Mouse (Mus musculus) hindbrain, embryonic 11.5 days (tissue): ENCODE measurements around the gene Fabp3. TPM values are rescaled to one million over a fixed set of nuclear protein-coding genes. Genes with fewer than 3 reads are reported as not detected.

Experiments
- ATAC-seq: fragments of 200-750 bp; cut with Nextera tagmentation; 2 replicates; pipeline ENCODE4 v1.8.0; 2017; ENCODE audit warnings: mild to moderate bottlenecking, moderate TSS enrichment, moderate library complexity; ENCODE audit not compliant: low FRiP score
- DNase-seq: peaks from one replicate; pipeline ENCODE4 v3.0.0-alpha.2; 2015; ENCODE audit warnings: low spot score
- H3K27ac ChIP-seq: fragments of 300-500 bp; sonication (generic); 2 replicates; pipeline ENCODE4 v1.5.1; 2014; ENCODE audit warnings: mild to moderate bottlenecking, low read depth, low read length
- H3K27me3 ChIP-seq: fragments of 300-500 bp; sonication (generic); 2 replicates; pipeline ENCODE4 v1.6.1; 2014; ENCODE audit warnings: mild to moderate bottlenecking, low read length, moderate library complexity, mixed read lengths; ENCODE audit not compliant: control insufficient read depth, insufficient read depth
- H3K36me3 ChIP-seq: fragments of 300-500 bp; sonication (generic); 2 replicates; pipeline ENCODE4 v1.6.1; 2014; ENCODE audit warnings: mild to moderate bottlenecking, low read length, moderate library complexity, mixed read lengths; ENCODE audit not compliant: control insufficient read depth, insufficient read depth
- H3K4me1 ChIP-seq: fragments of 300-500 bp; sonication (generic); replicated peaks from 2 replicates; pipeline ENCODE4 v1.6.1; 2014; ENCODE audit warnings: low read length, mixed read lengths; ENCODE audit not compliant: control insufficient read depth, insufficient read depth
- H3K4me2 ChIP-seq: fragments of 300-500 bp; sonication (generic); replicated peaks from 2 replicates; pipeline ENCODE4 v1.6.1; 2014; ENCODE audit warnings: mild to moderate bottlenecking, low read depth, low read length
- H3K4me3 ChIP-seq: fragments of 300-500 bp; sonication (generic); 2 replicates; pipeline ENCODE4 v1.5.1; 2014; ENCODE audit warnings: low read depth, low read length
- H3K9ac ChIP-seq: fragments of 300-500 bp; sonication (generic); 2 replicates; pipeline ENCODE4 v1.6.1; 2014; ENCODE audit warnings: low read depth, low read length
- H3K9me3 ChIP-seq: fragments of 300-500 bp; sonication (generic); 2 replicates; pipeline ENCODE4 v1.6.1; 2016; ENCODE audit warnings: low read length; ENCODE audit not compliant: control insufficient read depth
- WGBS: fragments of 180-500 bp; shearing (Covaris S2); extraction: QIAGEN DNeasy Blood & Tissue Kit; methylation state at CpG from one replicate; pipeline ENCODE4 v1.1.7; 2014; 5-methylcytosine and 5-hydroxymethylcytosine counted together
- polyA plus RNA-seq: library from polyadenylated mRNA; unstranded; fragments of >200 nt; fragmentation: Nextera tagmentation; extraction: Ambion mirVana; gene quantifications from 2 replicates; pipeline ENCODE4 v1.2.1, GENCODE M21; 2014

The Fabp3 gene
- polyA plus RNA-seq, 1 experiment from 2014 or later: 27.7 TPM

DNA sequence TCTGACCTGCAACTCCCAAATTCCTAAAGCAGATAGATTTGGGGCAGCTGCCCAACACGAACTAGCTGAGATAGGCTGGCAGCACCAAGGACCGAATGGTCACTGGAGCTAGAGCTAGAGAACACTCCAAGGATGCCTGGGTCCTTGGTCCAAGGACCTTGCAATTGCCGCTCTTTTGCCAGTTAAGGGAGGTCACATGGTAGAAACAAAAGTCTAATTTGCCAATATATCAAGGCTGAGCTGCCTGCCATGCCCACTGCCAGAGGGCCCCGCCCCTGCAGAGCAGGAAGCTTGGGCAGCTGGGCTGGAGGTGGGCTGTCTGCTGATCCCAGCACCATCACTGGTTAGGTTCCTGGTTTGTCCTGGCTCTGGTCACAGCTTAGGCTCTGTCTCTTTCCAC, 5.2 kb downstream of the Fabp3 start:
- Histone ChIP-seq H3K4me1 (0 out of 2 replicates have a peak, but pooled peaks cover 2% of the 10 kb centered on the region), H3K4me2 (no peak overlapping the region), H3K9ac (no peak overlapping the region), H3K9me3 (no peaks in the 10 kb centered on the region), H3K36me3 (0 out of 2 replicates have a peak, but pooled peaks cover 3% of the 10 kb centered on the region), H3K4me3 (no peak overlapping the region), H3K27ac (no peak overlapping the region), H3K27me3 (peaks cover 19% of the 10 kb centered on the region)
- DNase-seq (no peak), ATAC-seq (no peak)
- WGBS: 90% methylated on average over 4 of the region's 4 CpGs

GRCm38 (mm10) chr4:130315771-130316527, 7.6 kb downstream of the Fabp3 start:
- Histone ChIP-seq H3K27ac (no peak overlapping the region), H3K4me1 (no peaks in the 10 kb centered on the region), H3K36me3 (0 out of 2 replicates have a peak, but pooled peaks cover 3% of the 10 kb centered on the region), H3K4me2 (no peak overlapping the region), H3K9ac (no peak overlapping the region), H3K9me3 (no peaks in the 10 kb centered on the region), H3K27me3 (no peaks in the 10 kb centered on the region), H3K4me3 (no peak overlapping the region)
- DNase-seq: no peak
- 81% methylated on average over 13 of the region's 13 CpGs for WGBS
- ATAC-seq: no peak

GRCm38 (mm10) chr4:130316691-130317090, 8.3 kb downstream of the Fabp3 start:
- Histone ChIP-seq H3K4me1 (no peaks in the 10 kb centered on the region), H3K27ac (no peak overlapping the region), H3K36me3 (0 out of 2 replicates have a peak, but pooled peaks cover 3% of the 10 kb centered on the region), H3K9ac (no peak overlapping the region), H3K27me3 (no peaks in the 10 kb centered on the region), H3K4me3 (no peak overlapping the region), H3K4me2 (no peak overlapping the region), H3K9me3 (no peaks in the 10 kb centered on the region)
- ATAC-seq: no peak
- DNase-seq: no peak
- 82% methylated on average over 10 of the region's 10 CpGs for WGBS

DNA sequence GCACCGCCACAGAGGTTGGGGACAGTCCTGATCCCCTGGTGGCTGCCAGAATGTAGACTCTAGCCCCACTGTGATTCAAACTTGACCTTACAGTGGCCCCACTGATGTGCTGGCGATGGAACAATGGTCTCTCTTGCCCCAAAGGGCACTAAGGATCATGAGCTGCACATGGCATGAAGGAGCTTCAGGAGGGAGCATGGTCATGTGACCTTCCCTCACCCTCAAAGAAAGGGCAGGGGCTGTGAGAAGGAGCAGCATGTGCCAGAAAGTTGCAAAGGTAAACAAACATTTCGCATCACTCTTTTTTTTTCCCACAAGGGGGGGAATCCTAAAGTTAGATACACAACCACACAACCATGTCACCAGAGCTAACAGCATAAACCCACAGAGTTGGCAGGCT, 9.7 kb downstream of the Fabp3 start:
- Histone ChIP-seq H3K4me2 (no peak overlapping the region), H3K4me3 (no peak overlapping the region), H3K9ac (no peak overlapping the region), H3K4me1 (no peaks in the 10 kb centered on the region), H3K36me3 (0 out of 2 replicates have a peak, but pooled peaks cover 3% of the 10 kb centered on the region), H3K27me3 (no peaks in the 10 kb centered on the region), H3K9me3 (no peaks in the 10 kb centered on the region), H3K27ac (no peak overlapping the region)
- 61% methylated on average over 3 of the region's 3 CpGs for WGBS
- ATAC-seq (no peak), DNase-seq (no peak)

GRCm38 (mm10) chr4:130319564-130319963, 11.2 kb downstream of the Fabp3 start:
- H3K4me2 ChIP-seq: no peak overlapping the region
- H3K36me3 ChIP-seq: 0 out of 2 replicates have a peak, but pooled peaks cover 3% of the 10 kb centered on the region
- no peaks in the 10 kb centered on the region for H3K27me3 ChIP-seq
- H3K4me1 ChIP-seq: no peaks in the 10 kb centered on the region
- H3K27ac ChIP-seq: no peak overlapping the region
- 88% methylated on average over 7 of the region's 7 CpGs for WGBS
- H3K4me3 ChIP-seq: no peak overlapping the region
- DNase-seq (no peak), ATAC-seq (no peak)
- H3K9ac ChIP-seq: no peak overlapping the region
- no peaks in the 10 kb centered on the region for H3K9me3 ChIP-seq

GRCm38 (mm10) chr4:130321640-130322039, 13.2 kb downstream of the Fabp3 start:
- WGBS: 93% methylated on average over 7 of the region's 7 CpGs

DNA sequence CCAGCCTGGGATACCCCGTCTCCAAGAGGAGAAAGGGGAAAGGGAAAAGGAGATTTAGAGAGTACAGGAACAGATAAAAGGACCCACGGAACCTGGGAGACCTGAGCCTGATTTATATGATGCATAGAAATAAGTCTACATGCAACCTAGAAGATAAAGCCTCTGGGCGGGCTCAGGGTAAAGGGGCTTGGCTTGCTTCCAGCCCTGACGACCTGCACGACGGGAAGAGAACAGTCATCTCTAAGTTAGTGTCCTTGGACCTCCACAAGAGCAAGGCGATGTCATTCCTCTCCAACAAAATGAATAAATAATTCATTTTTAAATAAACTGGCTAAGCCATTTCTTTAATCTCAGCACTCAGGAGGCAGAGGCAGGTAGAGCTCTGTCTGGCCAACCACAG, 14.2 kb downstream of the Fabp3 start:
- no peaks in the 10 kb centered on the region for H3K4me1 ChIP-seq
- 90% methylated on average over 7 of the region's 7 CpGs for WGBS

More at GRCm38 (mm10) chr4:130321640-130322039, 13.2 kb downstream of the Fabp3 start:
- H3K4me3 ChIP-seq: no peak overlapping the region
- H3K4me2 ChIP-seq: no peak overlapping the region
- ATAC-seq (no peak), DNase-seq (no peak)
- no peaks in the 10 kb centered on the region for H3K27me3 ChIP-seq
- H3K9ac ChIP-seq: no peak overlapping the region
- H3K36me3 ChIP-seq: peaks cover 3% of the 10 kb centered on the region
- no peaks in the 10 kb centered on the region for H3K9me3 ChIP-seq
- H3K4me1 ChIP-seq: no peaks in the 10 kb centered on the region
- no peak overlapping the region for H3K27ac ChIP-seq

DNA sequence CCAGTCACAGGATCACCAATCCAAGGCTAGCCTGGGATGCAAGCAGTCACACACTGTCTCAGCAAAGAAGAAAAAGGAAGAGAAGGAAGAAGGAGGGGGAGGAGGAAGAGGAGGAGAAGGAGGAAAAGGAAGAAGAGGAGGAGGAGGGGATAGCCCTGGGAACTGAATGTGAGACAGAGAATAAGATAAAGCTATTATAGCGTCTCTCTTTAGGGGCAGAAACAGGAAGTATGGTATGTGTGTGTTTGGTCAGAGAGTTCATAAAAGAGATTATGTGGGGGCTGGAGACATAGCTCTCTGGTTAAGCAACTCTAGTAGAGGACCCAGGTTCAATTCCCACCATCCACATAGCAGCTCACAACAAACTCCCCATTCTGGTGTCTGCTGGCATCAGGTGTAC, 14.8 kb downstream of the Fabp3 start:
- 94% methylated on average over 1 of the region's 1 CpGs for WGBS
- H3K27ac ChIP-seq: no peak overlapping the region
- no peak overlapping the region for H3K4me2 ChIP-seq
- DNase-seq: no peak
- H3K4me3 ChIP-seq: no peak overlapping the region
- no peaks in the 10 kb centered on the region for H3K4me1 ChIP-seq
- no peak for ATAC-seq
- H3K9me3 ChIP-seq: no peaks in the 10 kb centered on the region
- H3K36me3 ChIP-seq: peaks cover 5% of the 10 kb centered on the region
- H3K27me3 ChIP-seq: no peaks in the 10 kb centered on the region
- H3K9ac ChIP-seq: no peak overlapping the region

More for the DNA sequence above, 14.2 kb downstream of the Fabp3 start:
- H3K36me3 ChIP-seq: peaks cover 5% of the 10 kb centered on the region
- no peak overlapping the region for H3K4me2 ChIP-seq
- ATAC-seq (no peak), DNase-seq (no peak)
- H3K9ac ChIP-seq: no peak overlapping the region
- no peak overlapping the region for H3K4me3 ChIP-seq
- no peaks in the 10 kb centered on the region for H3K9me3 ChIP-seq
- H3K27ac ChIP-seq: no peak overlapping the region
- H3K27me3 ChIP-seq: no peaks in the 10 kb centered on the region

GRCm38 (mm10) chr4:130323607-130324006, 15.2 kb downstream of the Fabp3 start:
- H3K4me1 ChIP-seq: no peaks in the 10 kb centered on the region
- H3K27ac ChIP-seq: no peak overlapping the region
- H3K27me3 ChIP-seq: no peaks in the 10 kb centered on the region
- DNase-seq (no peak), ATAC-seq (no peak)
- H3K9me3 ChIP-seq: no peaks in the 10 kb centered on the region
- H3K4me2 ChIP-seq: no peak overlapping the region
- WGBS: 88% methylated on average over 5 of the region's 5 CpGs
- no peak overlapping the region for H3K9ac ChIP-seq
- H3K36me3 ChIP-seq: peaks cover 5% of the 10 kb centered on the region
- no peak overlapping the region for H3K4me3 ChIP-seq
